In genomic region chr9:47399598-47399997, GRCm38 (mm10) we compare ENCODE assay signal across 20 mouse cellular contexts.
"Had no signal": no experiment of that assay in that cellular context is flagged by ENCODE, and none has a peak within 500 bp of the region (broad histone marks: within the 10 kb centered on the region; RNA-seq: fewer than 3 reads in every experiment).

No protein-coding gene starts in this region.

- DNase-seq: lung, adult 18-20 months; lung, postnatal 10 days; lung, postnatal 4 days; retina, postnatal 1 day; right cerebral cortex, adult 18-20 months; right cerebral cortex, postnatal 25 days; right cerebral cortex, postnatal 4 days; spleen, adult 18-20 months; thymus, adult 18-20 months; thymus, postnatal 14 days; thymus, postnatal 36 days had no signal

- H3K4me3 ChIP-seq: liver, embryonic 12.5 days; lung, embryonic 15.5 days; midbrain, embryonic 10.5 days; midbrain, embryonic 13.5 days; midbrain, embryonic 15.5 days; myocyte; neural tube, embryonic 13.5 days; neural tube, embryonic 15.5 days had no signal

- ATAC-seq: midbrain, embryonic 13.5 days; midbrain, embryonic 15.5 days had no signal

- H3K27ac ChIP-seq: liver, embryonic 12.5 days; liver, embryonic 14.5 days; lung, embryonic 15.5 days; midbrain, embryonic 10.5 days; midbrain, embryonic 13.5 days; midbrain, embryonic 15.5 days; neural tube, embryonic 13.5 days; neural tube, embryonic 15.5 days had no signal

- H3K9ac ChIP-seq: liver, embryonic 12.5 days; liver, embryonic 14.5 days; lung, embryonic 15.5 days; midbrain, embryonic 13.5 days; midbrain, embryonic 15.5 days; neural tube, embryonic 13.5 days; neural tube, embryonic 15.5 days had no signal

- H3K4me2 ChIP-seq: liver, embryonic 12.5 days; lung, embryonic 15.5 days; midbrain, embryonic 13.5 days; midbrain, embryonic 15.5 days; neural tube, embryonic 13.5 days; neural tube, embryonic 15.5 days had no signal

- H3K36me3 ChIP-seq: liver, embryonic 12.5 days; lung, embryonic 15.5 days; midbrain, embryonic 10.5 days; midbrain, embryonic 13.5 days; midbrain, embryonic 15.5 days; neural tube, embryonic 13.5 days; neural tube, embryonic 15.5 days had no signal

- H3K9me3 ChIP-seq: liver, embryonic 12.5 days; lung, embryonic 15.5 days; midbrain, embryonic 10.5 days; midbrain, embryonic 13.5 days; midbrain, embryonic 15.5 days; neural tube, embryonic 13.5 days; neural tube, embryonic 15.5 days had no signal
